Mouse (Mus musculus): ENCODE measurements around the gene Ciao2b. TPM values are rescaled to one million over a fixed set of nuclear protein-coding genes. Genes with fewer than 3 reads are reported as not detected.

Ciao2b gene
- total and polyA plus RNA-seq, 3 experiments: 72.2 to 81.1 (median 76.4) TPM

DNA sequence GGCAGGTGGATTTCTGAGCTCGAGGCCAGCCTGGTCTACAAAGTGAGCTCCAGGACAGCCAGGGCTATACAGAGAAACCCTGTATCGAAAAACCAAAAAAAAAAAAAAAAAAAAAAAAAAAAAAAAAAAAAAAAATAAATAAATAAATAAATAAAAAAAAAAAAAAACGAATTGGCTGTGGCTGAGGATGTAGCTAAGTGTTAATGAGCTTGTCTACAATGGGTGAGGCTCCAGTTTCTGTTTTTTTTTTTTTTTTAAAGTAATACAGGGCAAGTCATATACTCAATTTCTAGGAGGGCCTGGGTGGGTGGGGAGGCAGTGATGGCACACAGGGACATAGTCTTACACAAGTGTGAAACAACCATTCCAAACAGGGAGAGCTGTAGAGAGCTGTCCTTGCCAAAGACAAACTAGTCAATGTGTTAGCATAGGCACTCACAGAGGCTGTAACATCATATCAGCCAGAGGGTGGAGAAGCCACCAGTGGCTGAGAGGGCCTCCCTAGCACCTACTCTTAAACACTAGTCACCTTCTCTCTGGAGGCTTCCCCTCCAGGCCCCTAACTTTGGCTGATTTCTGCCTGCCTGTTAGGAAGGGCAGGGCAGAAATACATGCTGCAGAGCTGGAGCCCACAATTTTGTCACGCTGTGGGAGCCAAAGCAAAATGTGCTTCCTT is 14.6 kb downstream of the Ciao2b start:
- H3K9ac ChIP-seq (ENCODE audit: insufficient read depth, low read depth): no peak overlapping the region
- no peaks in the 10 kb centered on the region for H3K27me3 ChIP-seq (replicated peaks)
- peaks cover 11 to 26% of the 10 kb centered on the region in 2 experiments for H3K36me3 ChIP-seq (replicated peaks in 1 of 2; ENCODE audit: control insufficient read depth in 1 of 2, insufficient read depth in 1 of 2, low read length in 1 of 2)
- H3K4me2 ChIP-seq (ENCODE audit: insufficient read depth, low read depth, poor library complexity, severe bottlenecking): no peak overlapping the region
- no peak for DNase-seq (ENCODE audit: extremely low read depth)
- in situ Hi-C loops (cut with MboI; ENCODE audit: low pct_ligation_motif_present, low pct_unique_long_range_greater_than_20kb, low sequenced_read_pairs): no loop called here
- H3K27ac ChIP-seq (ENCODE audit: insufficient read depth, low read depth): no peak overlapping the region
- no peak overlapping the region for H3K4me3 ChIP-seq (replicated peaks in 1 of 3; ENCODE audit: low read depth in 2 of 3, low read length in 2 of 3, poor library complexity in 1 of 3)
- dilution Hi-C loops (cut with MboI; ENCODE audit: extremely low pct_ligation_motif_present, extremely low pct_unique_long_range_greater_than_20kb, low sequenced_read_pairs): no loop called here
- H3K79me2 ChIP-seq (replicated peaks; ENCODE audit: control insufficient read depth, extremely low read depth, insufficient read depth, poor library complexity, severe bottlenecking): no peaks in the 10 kb centered on the region
- TF ChIP-seq ZNF384 (IDR thresholded peaks at IDR 0.05; ENCODE audit: low read depth, low read length) (peak; percentile 69), SMC3 (IDR thresholded peaks at IDR 0.05; ENCODE audit: low read depth, low read length) (no peak)
- peaks cover 7 to 27% of the 10 kb centered on the region in 2 experiments for H3K4me1 ChIP-seq (ENCODE audit: control insufficient read depth in 1 of 2, insufficient read depth in 2 of 2)
- H3K9me3 ChIP-seq (replicated peaks; ENCODE audit: low read length): no peaks in the 10 kb centered on the region

DNA sequence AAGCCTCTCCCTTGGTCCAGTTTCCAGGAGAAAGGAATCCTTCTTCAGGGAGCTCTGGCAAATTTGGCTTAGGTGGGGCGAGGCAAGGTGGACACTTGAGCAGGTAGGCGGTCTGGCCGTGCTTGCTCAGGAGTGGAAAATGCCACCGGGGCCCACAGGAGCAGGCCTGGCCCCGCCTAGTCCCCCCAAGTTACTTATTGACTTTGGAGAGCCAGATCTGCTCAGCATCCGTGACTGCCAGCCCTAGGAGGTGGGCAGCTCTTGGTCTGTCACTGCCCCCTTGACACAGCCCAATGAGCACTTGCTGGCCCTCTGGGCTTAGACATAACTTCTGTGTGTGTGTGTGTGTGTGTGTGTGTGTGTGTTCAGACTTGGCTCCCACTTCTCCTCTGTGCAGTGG is 17.6 kb downstream of the Ciao2b start, which contains the start of gene Cdh16:
Gene Cdh16, minus strand, starts transcription at position 236 of the 400 bp plus-strand sequence.
- TF ChIP-seq ZC3H11A (IDR thresholded peaks at IDR 0.05; ENCODE audit: low read depth, low read length): no peak
- no peak for TF ChIP-seq KAT2A (IDR thresholded peaks at IDR 0.05; ENCODE audit: insufficient replicate concordance, low read length)
- TF ChIP-seq POLR2AphosphoS2 (IDR thresholded peaks at IDR 0.05; ENCODE audit: low read depth, low read length): no peak
- TF ChIP-seq NELFE (IDR thresholded peaks at IDR 0.05; ENCODE audit: low read depth, low read length): no peak
- TF ChIP-seq MYC (IDR thresholded peaks at IDR 0.05; ENCODE audit: low read depth, low read length): no peak
- TF ChIP-seq SIN3A (IDR thresholded peaks at IDR 0.05; ENCODE audit: low read length): no peak
- no peak for TF ChIP-seq MAZ (IDR thresholded peaks at IDR 0.05; ENCODE audit: low read depth, low read length)
- TF ChIP-seq CHD2 (IDR thresholded peaks at IDR 0.05; ENCODE audit: low read length): no peak
- TF ChIP-seq POLR2A (IDR thresholded peaks at IDR 0.05; ENCODE audit: low read depth, low read length): no peak
- TF ChIP-seq TCF12 (IDR thresholded peaks at IDR 0.05; ENCODE audit: low read depth, low read length): no peak
- TF ChIP-seq MXI1 (IDR thresholded peaks at IDR 0.05; ENCODE audit: low read depth, low read length): no peak
- no peak for TF ChIP-seq TBP (conservative IDR thresholded peaks at IDR 0.05; ENCODE audit: low read depth, low read length)
- TF ChIP-seq GABPA (IDR thresholded peaks at IDR 0.05; ENCODE audit: insufficient replicate concordance, low read depth, low read length): no peak
- no peak for TF ChIP-seq USF2 (conservative IDR thresholded peaks at IDR 0.05; ENCODE audit: low read depth, low read length)
- H3K9me3 ChIP-seq (replicated peaks; ENCODE audit: low read length): peaks cover 4% of the 10 kb centered on the region
- H3K79me2 ChIP-seq (replicated peaks; ENCODE audit: control insufficient read depth, extremely low read depth, insufficient read depth, poor library complexity, severe bottlenecking): no peaks in the 10 kb centered on the region
- no peak within 1 kb of the TSS for H3K9ac ChIP-seq (ENCODE audit: insufficient read depth, low read depth)
- no peak within 1 kb of the TSS for H3K4me3 ChIP-seq (replicated peaks in 1 of 3; ENCODE audit: low read depth in 2 of 3, low read length in 2 of 3, poor library complexity in 1 of 3)
- H3K36me3 ChIP-seq (replicated peaks in 1 of 2; ENCODE audit: control insufficient read depth in 1 of 2, insufficient read depth in 1 of 2, low read length in 1 of 2): peaks cover 8 to 18% of the 10 kb centered on the region in 2 experiments
- H3K27me3 ChIP-seq (replicated peaks): no peaks in the 10 kb centered on the region
- H3K27ac ChIP-seq (ENCODE audit: insufficient read depth, low read depth): no peak within 1 kb of the TSS
- in situ Hi-C loops (cut with MboI; ENCODE audit: low pct_ligation_motif_present, low pct_unique_long_range_greater_than_20kb, low sequenced_read_pairs): no loop called here
- DNase-seq (ENCODE audit: extremely low read depth): no peak
- dilution Hi-C loops (cut with MboI; ENCODE audit: extremely low pct_ligation_motif_present, extremely low pct_unique_long_range_greater_than_20kb, low sequenced_read_pairs): no loop called here
- H3K4me1 ChIP-seq (ENCODE audit: control insufficient read depth in 1 of 2, insufficient read depth in 2 of 2): peaks cover 0 to 12% of the 10 kb centered on the region in 2 experiments; a peak in 2 of 4 replicates
- H3K4me2 ChIP-seq (ENCODE audit: insufficient read depth, low read depth, poor library complexity, severe bottlenecking): no peak within 1 kb of the TSS

Data from CH12.LX (cell line).